16 mouse cellular contexts compared by ENCODE assay signal in the genomic region with DNA sequence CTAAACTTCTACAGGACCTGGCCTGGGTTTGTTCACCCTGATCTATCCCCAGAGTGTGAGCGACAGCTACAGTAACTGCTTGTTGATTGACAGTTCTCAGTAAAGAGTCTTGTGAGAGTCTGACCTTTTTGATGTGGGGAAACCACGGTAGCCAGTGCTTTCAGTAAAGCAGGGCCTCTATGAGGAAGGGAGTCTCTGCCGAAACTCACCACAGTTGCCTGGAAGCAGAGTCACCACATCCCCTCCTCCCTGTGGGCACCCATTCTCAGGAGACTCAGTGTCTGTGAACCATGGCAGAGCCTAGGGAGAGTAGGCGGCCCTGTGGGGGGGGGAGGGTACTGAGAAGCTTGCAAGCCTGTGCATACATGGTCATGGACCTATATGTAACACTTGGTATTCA. TPM values are rescaled to one million over a fixed set of nuclear protein-coding genes. Genes with fewer than 3 reads are reported as not detected.
DNase-seq lines count a peak whose midpoint lies in the region; ATAC-seq and TF ChIP-seq lines count a peak whose summit lies in the region.
"Had no signal": no experiment of that assay in that cellular context is flagged by ENCODE, and none has a peak within 500 bp of the region (broad histone marks: within the 10 kb centered on the region; RNA-seq: fewer than 3 reads in every experiment).

No protein-coding gene starts in this region.

- TF ChIP-seq CTCF in lung, adult 2 months (IDR thresholded peaks at IDR 0.05; ENCODE audit: insufficient read depth, low read length) = no peak

- TF ChIP-seq POLR2A in lung, adult 2 months (IDR thresholded peaks at IDR 0.05; ENCODE audit: borderline replicate concordance, extremely low read depth, low read depth, low read length) = no peak

- ATAC-seq in megakaryocyte progenitor cell, adult 5-6 weeks (replicated peaks; ENCODE audit: poor library complexity) = peak; percentile 80
- ATAC-seq: forebrain, embryonic 16.5 days had no signal

- peak; percentile 51 for DNase-seq in lung, postnatal 36 days
- no peak for DNase-seq in lung, adult 2 months
- DNase-seq in T-cell, adult 2 months (ENCODE audit: low spot score) = peak; percentile 91
- peak; percentile 71 for DNase-seq in thymus, postnatal 25 days
- DNase-seq in embryo, embryonic 10.5 days (ENCODE audit: low spot score) = no peak
- DNase-seq in adrenal gland, postnatal 36 days = no peak
- DNase-seq: adrenal gland, postnatal 25 days; gastrocnemius, adult 2 months; heart, postnatal 36 days; kidney, adult 18-20 months; kidney, postnatal 36 days; left cerebral cortex, postnatal 4 days had no signal

- no peaks in the 10 kb centered on the region for H3K4me1 ChIP-seq in lung, adult 2 months (ENCODE audit: control insufficient read depth, insufficient read depth, low read length)
- H3K4me1 ChIP-seq: heart, embryonic 10.5 days had no signal

- no peak overlapping the region for H3K4me3 ChIP-seq in lung, adult 2 months (replicated peaks; ENCODE audit: extremely low read depth, low read depth, low read length)
- H3K4me3 ChIP-seq: erythroblast, embryonic 14.5 days; gastrocnemius, adult 2 months; heart, embryonic 10.5 days had no signal

- WGBS in lung, adult 2 months = 72% methylated on average over 4 of the region's 4 CpGs

RNA-seq across cellular contexts. Expression of a gene that starts 14.5 kb away (rescaled TPM):
- polyA plus RNA-seq in lung, adult 2 months (2012; rRNA removed) = 7.6 and 8.8 TPM in 2 replicates
- total RNA-seq in megakaryocyte progenitor cell, adult 5-6 weeks (2015) = 2.7 and 4.3 TPM in 2 replicates
- 3.6 and 7.2 TPM in 2 replicates for total RNA-seq in megakaryocyte progenitor cell, adult 5-6 weeks (2017)
- under 1 TPM; 0.43 to 0.56 TPM for total RNA-seq in adrenal gland, postnatal 36 days (2021)
- total RNA-seq: gastrocnemius, adult 2 months had no signal

RNA-seq across cellular contexts. Expression of a gene that starts 36.8 kb away (rescaled TPM):
- polyA plus RNA-seq in lung, adult 2 months (2012; rRNA removed) = 75.3 and 85.2 TPM in 2 replicates
- total RNA-seq in megakaryocyte progenitor cell, adult 5-6 weeks (2015) = 10.5 and 12.0 TPM in 2 replicates
- total RNA-seq in megakaryocyte progenitor cell, adult 5-6 weeks (2017) = 19.2 and 20.4 TPM in 2 replicates
- 100 to 1,000 TPM in 1 of 2 experiments, 10 to 100 TPM in 1; 46.6 to 119 TPM for total RNA-seq in adrenal gland, postnatal 36 days (2021)

Comparison
In these comparisons a context has a peak if more than half of its experiments do, and no peak if none do; other contexts are left out.
1. DNase-seq: peak in lung, postnatal 36 days (single experiment), T-cell, adult 2 months (single experiment) and thymus, postnatal 25 days (single experiment); none in lung, adult 2 months (single experiment), embryo, embryonic 10.5 days (single experiment) and adrenal gland, postnatal 36 days (0 of 2).